Mouse (Mus musculus) erythroblast, embryonic 14.5 days (primary cell): ENCODE data around the gene Syce3.

ENCODE experiments used
- GATA1 ChIP-seq: IDR thresholded peaks from 2 replicates; pipeline ENCODE4 v1.6.1; 2012; ENCODE audit warnings: low read length, inconsistent platforms, mixed read lengths
- TAL1 ChIP-seq: IDR thresholded peaks from 3 replicates; pipeline ENCODE4 v1.6.1; 2012; ENCODE audit warnings: low read length, inconsistent platforms, mixed read lengths

- TF ChIP-seq TAL1 (no peak), GATA1 (no peak)
These were observed 55.8 kb downstream of the Syce3 start for GRCm38 (mm10) chr15:89354455-89354854.
